Mouse (Mus musculus): ENCODE data around the gene Vma21.

Vma21 gene

GRCm38 (mm10) chrX:71815631-71816345 lies at the start of gene Vma21:
Vma21 (plus strand) TSS chrX:71815924.
- DNase-seq (ENCODE audit: low read depth, low spot score): peak; percentile 12

DNA sequence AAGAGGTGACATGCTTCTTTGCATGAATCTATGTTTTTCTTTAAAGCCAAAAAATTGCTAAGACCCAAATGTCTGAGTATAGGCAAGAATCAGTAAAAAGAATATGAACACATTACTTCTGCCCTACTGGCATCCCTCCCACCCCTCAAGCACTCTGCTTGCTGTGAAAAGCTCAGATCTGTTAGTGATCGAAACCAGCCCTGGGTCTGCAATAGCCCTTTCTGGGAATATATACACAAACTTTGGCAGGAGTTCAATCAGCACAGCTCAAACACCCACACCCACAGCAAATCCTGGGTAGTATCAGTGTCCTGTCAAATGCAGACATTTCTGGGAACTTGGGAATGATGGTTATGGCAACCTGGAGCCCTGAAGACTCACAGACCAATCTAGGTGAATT lies 47.8 kb upstream of the Vma21 start:
- DNase-seq (ENCODE audit: low read depth, low spot score): no peak

GRCm38 (mm10) chrX:71791106-71791505 lies 24.6 kb upstream of the Vma21 start:
- DNase-seq (ENCODE audit: low read depth, low spot score): no peak

DNA sequence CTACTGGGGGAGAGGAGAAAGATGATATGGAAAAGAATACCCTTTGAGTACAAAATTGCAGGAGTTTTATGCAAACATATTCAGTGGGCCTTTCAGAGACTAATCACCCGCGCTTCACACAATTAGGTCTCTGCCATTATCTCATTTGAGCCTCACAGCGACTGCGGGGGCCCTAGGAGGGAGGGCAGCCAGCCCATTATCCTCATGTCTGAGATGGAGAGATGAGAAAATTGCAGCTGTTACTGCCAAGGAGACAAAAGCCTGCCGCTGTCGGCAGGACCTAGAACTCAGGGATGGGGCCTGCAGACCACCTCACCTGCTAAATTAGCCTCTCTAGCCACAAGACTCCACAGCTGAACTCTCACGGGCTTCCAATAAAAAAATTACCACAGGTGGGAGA lies 18.0 kb upstream of the Vma21 start:
- no peak for DNase-seq (ENCODE audit: low read depth, low spot score)

- DNase-seq (ENCODE audit: low read depth, low spot score): no peak
Observed at GRCm38 (mm10) chrX:71798883-71799282, 16.8 kb upstream of the Vma21 start.

DNA sequence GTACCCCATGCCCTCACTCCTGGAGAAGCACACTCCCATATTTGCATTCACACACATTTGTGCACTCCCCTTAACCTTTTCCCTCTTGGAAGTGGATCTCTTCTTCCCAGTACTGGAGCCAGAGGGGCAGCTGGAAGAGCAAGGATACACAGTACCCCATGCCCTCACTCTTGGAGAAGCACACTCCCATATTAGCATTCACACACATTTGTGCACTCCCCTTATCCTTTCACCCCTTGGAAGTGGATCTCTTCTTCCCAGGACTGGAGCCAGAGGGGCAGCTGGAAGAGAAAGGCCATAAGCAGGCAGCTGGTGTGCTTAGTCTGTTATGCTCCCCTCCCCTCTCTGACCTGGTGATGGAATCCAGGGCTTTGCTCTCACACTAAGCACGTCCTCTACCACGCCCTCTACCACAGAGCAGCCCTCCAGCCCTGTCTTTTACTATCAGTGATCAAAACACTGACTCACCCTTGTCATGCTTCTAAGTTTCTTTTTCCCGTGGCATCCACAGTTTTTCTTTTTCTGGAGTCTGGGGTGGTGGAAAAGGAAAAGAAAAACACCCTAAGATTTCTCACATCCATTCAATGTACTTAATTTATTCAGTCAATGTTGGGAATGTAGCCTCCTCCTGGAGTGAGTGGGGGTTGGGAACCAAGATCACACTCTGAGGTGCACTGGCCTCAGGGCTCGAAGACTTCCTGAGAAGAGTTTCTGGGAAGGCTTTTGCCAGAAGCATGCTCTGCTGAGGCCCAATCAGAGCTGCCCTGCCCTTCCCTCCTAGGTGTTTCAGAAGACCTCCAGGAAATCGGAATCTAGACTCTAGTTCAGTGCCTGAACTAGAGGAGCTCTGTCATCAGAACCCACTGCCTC lies 3.5 kb upstream of the Vma21 start:
- DNase-seq (ENCODE audit: low read depth, low spot score): no peak

DNA sequence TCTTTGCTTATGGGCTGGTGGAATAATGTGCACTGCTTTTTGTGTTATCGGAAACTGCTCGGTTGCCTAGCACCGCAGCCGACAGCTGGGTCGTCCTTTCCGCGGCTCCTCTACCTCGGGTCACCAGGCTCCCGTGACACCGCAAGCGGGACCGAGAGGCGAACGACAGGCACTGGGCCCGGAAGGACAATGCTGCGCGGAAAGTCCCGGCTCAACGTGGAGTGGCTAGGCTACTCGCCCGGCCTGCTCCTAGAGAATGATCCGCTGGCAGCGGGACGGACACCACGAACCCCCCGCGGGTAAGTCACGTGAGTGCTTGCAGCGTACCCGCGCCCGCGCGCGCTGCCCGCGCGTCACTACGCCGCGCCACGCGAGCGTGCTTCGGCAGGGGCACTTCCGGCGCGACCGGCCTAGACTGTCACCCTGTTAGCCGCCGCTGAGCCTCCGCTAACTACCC lies 705 bp downstream of the Vma21 start:
- peak; percentile 90 for DNase-seq (ENCODE audit: low read depth, low spot score)

DNA sequence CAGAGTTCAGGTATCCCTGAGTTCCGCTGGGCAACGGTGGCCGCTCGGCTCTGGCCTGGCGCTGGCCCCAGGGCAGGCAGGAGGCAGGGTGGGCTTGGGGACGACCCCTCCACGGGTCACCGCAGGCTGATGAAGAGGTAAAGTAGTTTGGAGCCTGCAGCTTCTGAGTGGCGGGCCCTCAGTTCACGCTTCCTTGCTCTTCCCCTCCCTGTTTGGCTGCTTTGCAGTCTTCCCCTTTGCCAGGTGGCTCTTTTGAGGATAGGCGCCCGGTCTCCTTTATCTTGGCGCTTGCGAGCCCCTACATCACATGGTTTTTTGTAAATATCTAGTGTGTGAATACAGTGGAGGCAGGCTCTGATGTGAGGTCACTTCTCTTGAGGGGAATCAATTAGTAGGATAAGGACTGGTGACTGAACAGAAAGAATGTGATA lies 1.2 kb downstream of the Vma21 start:
- DNase-seq (ENCODE audit: low read depth, low spot score): no peak

DNA sequence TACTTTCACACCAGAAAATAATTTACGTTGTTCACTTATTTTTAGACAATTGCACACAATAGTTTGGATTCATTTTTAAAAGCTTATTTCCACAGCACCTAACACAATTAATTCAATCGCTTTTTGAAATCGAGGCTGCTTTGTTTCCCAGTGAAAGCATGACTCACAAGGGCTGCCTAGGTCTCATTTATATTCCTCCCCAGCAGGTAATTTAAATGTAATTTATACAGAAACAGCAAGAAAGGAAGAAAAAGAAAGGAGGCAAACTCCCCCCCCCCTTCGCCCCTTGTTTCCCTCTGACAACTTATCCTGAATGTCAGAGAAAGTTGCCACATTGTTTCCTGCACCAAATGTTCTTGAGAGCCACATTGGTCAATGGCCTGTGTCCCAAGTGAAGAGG lies 23.2 kb downstream of the Vma21 start:
- DNase-seq (ENCODE audit: low read depth, low spot score): no peak

DNA sequence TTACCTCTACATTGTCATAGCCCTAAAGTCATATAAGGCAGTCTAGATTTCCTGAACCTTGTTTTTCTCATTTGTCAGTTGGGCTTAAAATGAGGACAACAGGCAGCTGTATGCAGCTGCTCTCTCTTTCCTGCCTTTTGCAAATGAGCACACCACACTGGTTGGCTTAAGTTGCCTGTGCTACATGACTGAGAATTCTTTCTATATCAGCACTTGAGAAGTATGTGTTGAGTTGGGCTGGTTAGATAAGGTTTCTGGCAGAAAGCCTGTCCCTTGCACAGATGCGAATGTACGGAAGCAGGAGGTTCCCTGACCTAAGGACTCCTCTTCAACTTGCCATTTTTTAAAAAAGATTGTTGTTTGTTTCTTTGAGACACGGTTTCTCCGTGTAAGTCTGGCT lies 31.0 kb downstream of the Vma21 start:
- DNase-seq (ENCODE audit: low read depth, low spot score): no peak

DNA sequence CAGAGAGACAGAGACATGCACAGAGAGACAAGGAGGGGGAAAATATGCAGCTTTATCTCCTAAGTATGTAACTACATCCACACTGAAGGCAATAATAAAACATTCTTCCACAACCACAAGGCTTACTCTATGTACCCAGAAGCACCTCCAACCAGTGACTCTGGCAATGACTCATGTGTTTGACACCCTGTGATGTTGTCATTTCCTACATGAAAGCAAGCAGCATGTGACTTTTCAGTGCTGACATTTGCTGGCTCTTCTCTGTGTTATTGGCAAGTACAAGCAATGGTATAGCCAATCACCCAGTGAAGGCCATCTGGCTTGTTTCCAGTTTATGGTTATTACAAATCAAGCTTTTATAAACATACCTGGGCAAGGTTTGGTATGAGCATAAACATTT lies 38.1 kb downstream of the Vma21 start:
- DNase-seq (ENCODE audit: low read depth, low spot score): no peak
